Mouse (Mus musculus): ENCODE measurements at regions not wholly inside any gene's neighbourhood (a gene's known extent, or its start where the extent isn't known, plus 50 kb on each side); places are given as distances from the start of the nearest gene placed in this dataset.

DNA sequence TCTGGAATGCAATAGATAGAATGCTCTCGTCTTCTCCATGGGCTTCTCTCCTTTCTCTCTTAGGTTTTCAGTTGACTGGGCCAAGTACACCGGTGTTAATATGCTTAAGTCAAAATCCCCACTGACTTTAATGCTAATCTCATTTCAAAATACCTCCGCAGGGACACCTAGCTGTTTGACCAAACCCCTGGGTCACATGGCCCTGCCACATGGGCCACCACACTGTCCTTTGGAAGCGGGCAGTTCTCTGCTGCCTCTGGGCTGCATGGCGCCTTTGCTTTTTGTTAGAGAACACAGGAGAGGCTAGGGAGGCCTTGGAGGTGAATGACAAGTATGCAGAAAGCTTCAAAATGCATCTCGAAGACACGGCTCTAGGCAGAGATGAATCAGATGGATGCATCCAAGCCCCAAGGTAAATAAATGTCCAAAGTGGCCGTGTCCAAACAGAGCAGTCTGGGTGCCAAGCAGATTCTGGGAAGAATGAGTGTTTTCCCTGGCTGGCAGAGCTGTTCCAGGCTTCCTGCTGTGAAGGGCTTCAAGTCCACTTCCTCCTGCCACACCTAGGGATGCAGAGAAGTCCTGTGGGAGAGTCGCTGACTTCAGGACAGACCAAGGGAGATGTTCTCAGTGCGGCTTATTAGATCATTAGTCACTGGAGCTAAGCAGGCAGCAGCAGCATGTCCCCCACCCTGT lies 147.4 kb upstream of the Klf14 start:
- no peak for TF ChIP-seq CTCF (IDR thresholded peaks at IDR 0.05; ENCODE audit: borderline replicate concordance, insufficient read depth, low read length)
- no peak for TF ChIP-seq POLR2A (IDR thresholded peaks at IDR 0.05; ENCODE audit: low read depth, low read length)
